Mouse (Mus musculus) liver, embryonic 16.5 days (tissue): ENCODE data around the gene Cflar. TPM values are rescaled to one million over a fixed set of nuclear protein-coding genes. Genes with fewer than 3 reads are reported as not detected.
A peak's percentile ranks its signal among the peaks of the same experiment; 100 is the strongest.

Experiments used
- ATAC-seq: fragments of 200-750 bp; cut with Nextera tagmentation; 2 replicates; pipeline ENCODE4 v1.8.0; 2017; ENCODE audit warnings: low read depth, mild to moderate bottlenecking, moderate number of reproducible peaks, moderate library complexity
- H3K27ac ChIP-seq: fragments of 300-500 bp; sonication (generic); 2 replicates; pipeline ENCODE4 v1.5.1; 2014; ENCODE audit warnings: mild to moderate bottlenecking, low read length
- H3K27me3 ChIP-seq: fragments of 300-500 bp; sonication (generic); 2 replicates; pipeline ENCODE4 v1.6.1; 2014; ENCODE audit warnings: low read depth, low read length, mixed read lengths; ENCODE audit not compliant: control insufficient read depth, insufficient read depth
- H3K36me3 ChIP-seq: fragments of 300-500 bp; sonication (generic); 2 replicates; pipeline ENCODE4 v1.6.1; 2014; ENCODE audit warnings: mild to moderate bottlenecking; ENCODE audit not compliant: control insufficient read depth, insufficient read depth
- H3K4me1 ChIP-seq: fragments of 300-500 bp; sonication (generic); 2 replicates; pipeline ENCODE4 v1.6.1; 2014; ENCODE audit warnings: low read depth, low read length, mixed read lengths; ENCODE audit not compliant: control insufficient read depth
- H3K4me2 ChIP-seq: fragments of 300-500 bp; sonication (generic); 2 replicates; pipeline ENCODE4 v1.6.1; 2014; ENCODE audit warnings: low read depth, low read length, mixed read lengths
- H3K4me3 ChIP-seq: fragments of 300-500 bp; sonication (generic); 2 replicates; pipeline ENCODE4 v1.5.1; 2014; ENCODE audit warnings: low read depth, mild to moderate bottlenecking, low read length
- H3K9ac ChIP-seq: fragments of 300-500 bp; sonication (generic); 2 replicates; pipeline ENCODE4 v1.6.1; 2014; ENCODE audit warnings: low read depth, low read length
- H3K9me3 ChIP-seq: fragments of 300-500 bp; sonication (generic); replicated peaks from 2 replicates; pipeline ENCODE4 v1.6.1; 2016; ENCODE audit warnings: low read length; ENCODE audit not compliant: control insufficient read depth
- WGBS: fragments of 180-500 bp; shearing (Covaris S2); extraction: QIAGEN DNeasy Blood & Tissue Kit; methylation state at CpG from one replicate; pipeline ENCODE4 v1.1.7; 2014; ENCODE audit not compliant: insufficient replicate concordance; 5-methylcytosine and 5-hydroxymethylcytosine counted together
- polyA plus RNA-seq: library from polyadenylated mRNA; unstranded; fragments of >200 nt; fragmentation: Nextera tagmentation; extraction: Ambion mirVana; gene quantifications from 2 replicates; pipeline ENCODE4 v1.2.1, GENCODE M21; 2015

Cflar gene
- polyA plus RNA-seq, 1 experiment from 2014 or later = 18.3 TPM

DNA sequence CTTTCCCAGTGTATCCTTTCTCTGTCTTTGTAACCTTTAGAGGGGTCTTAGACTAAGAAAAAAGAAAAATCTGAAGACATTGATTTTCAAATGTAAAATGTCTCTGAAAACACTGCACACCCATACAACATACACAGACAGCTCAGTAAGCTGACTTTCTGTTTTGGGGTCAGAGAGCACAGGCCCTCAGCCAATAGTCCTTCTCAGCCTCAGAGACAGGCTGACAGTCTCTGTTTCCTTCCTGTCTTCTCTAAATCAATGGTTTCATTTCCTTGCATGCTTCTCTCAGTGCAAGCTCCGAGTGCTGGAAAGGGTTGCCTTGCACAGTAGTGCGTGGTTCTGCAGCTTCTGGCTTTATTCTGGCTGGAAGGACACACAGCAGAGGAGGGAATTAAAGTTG lies 62.6 kb downstream of the Cflar start:
- peak; percentile 47; the same call in 1 of the 2 replicates for ATAC-seq
- Histone ChIP-seq H3K4me1 (no peaks in the 10 kb centered on the region), H3K9ac (no peak overlapping the region), H3K27me3 (no peaks in the 10 kb centered on the region), H3K27ac (no peak overlapping the region), H3K36me3 (no peaks in the 10 kb centered on the region), H3K4me3 (no peak overlapping the region), H3K9me3 (no peaks in the 10 kb centered on the region), H3K4me2 (no peak overlapping the region)
- WGBS = 45% methylated on average over 2 of the region's 2 CpGs

DNA sequence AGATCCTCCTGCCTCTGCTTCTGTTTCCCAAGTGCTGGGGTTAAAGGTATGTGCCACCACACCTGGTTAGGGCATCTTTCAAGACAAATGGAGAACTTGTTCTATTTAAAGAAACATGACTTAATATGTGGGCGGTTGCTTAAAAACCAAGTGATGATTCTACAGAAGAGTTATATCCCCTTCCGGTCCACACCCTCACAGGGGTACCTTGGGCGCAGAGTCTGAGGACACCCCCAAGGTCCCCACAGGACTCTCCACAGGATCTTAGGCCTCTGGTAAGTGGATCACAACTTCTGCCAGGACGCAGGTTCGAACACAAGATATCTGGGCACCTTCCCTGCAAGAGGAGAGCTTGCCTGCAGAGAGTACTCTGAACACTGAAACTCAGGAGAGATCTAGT lies 64.1 kb downstream of the Cflar start:
- H3K9me3 ChIP-seq = no peaks in the 10 kb centered on the region
- ATAC-seq = no peak
- no peaks in the 10 kb centered on the region for H3K27me3 ChIP-seq
- 73% methylated on average over 5 of the region's 5 CpGs for WGBS
- no peak overlapping the region for H3K27ac ChIP-seq
- no peak overlapping the region for H3K9ac ChIP-seq
- no peak overlapping the region for H3K4me2 ChIP-seq
- no peak overlapping the region for H3K4me3 ChIP-seq
- no peaks in the 10 kb centered on the region for H3K4me1 ChIP-seq
- H3K36me3 ChIP-seq = no peaks in the 10 kb centered on the region

DNA sequence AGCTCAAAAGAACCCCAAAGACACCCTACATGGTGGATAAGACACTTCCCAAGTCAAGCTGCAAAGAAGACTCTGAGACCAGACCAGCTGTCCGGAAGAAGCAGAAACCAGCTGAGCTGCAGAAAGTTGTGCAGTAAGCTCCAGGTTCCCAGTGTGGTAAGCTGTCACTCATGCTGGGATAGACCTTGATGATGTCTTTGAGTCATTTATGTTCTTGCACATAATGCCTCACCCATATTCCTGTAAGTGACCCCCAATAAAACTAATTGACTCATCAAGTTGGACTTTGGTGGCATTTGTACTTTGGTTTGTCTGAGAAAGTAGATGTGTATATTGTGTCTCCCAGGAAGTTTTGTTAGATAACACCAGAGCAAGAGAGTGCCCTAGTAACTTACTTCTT lies 66.3 kb downstream of the Cflar start:
- ATAC-seq = no peak
- Histone ChIP-seq H3K27me3 (no peaks in the 10 kb centered on the region), H3K4me1 (no peaks in the 10 kb centered on the region), H3K9me3 (no peaks in the 10 kb centered on the region), H3K4me3 (no peak overlapping the region), H3K36me3 (no peaks in the 10 kb centered on the region), H3K9ac (no peak overlapping the region), H3K27ac (no peak overlapping the region), H3K4me2 (no peak overlapping the region)
- 58% methylated on average over 1 of the region's 1 CpGs for WGBS

- no peak overlapping the region for H3K4me2 ChIP-seq
- H3K9me3 ChIP-seq = no peaks in the 10 kb centered on the region
- 6% methylated on average over 1 of the region's 1 CpGs for WGBS
- H3K27ac ChIP-seq = no peak overlapping the region
- H3K36me3 ChIP-seq = no peaks in the 10 kb centered on the region
- no peaks in the 10 kb centered on the region for H3K4me1 ChIP-seq
- no peaks in the 10 kb centered on the region for H3K27me3 ChIP-seq
- no peak overlapping the region for H3K4me3 ChIP-seq
- no peak for ATAC-seq
- no peak overlapping the region for H3K9ac ChIP-seq
Observed at GRCm38 (mm10) chr1:58778226-58778625, 66.9 kb downstream of the Cflar start.

DNA sequence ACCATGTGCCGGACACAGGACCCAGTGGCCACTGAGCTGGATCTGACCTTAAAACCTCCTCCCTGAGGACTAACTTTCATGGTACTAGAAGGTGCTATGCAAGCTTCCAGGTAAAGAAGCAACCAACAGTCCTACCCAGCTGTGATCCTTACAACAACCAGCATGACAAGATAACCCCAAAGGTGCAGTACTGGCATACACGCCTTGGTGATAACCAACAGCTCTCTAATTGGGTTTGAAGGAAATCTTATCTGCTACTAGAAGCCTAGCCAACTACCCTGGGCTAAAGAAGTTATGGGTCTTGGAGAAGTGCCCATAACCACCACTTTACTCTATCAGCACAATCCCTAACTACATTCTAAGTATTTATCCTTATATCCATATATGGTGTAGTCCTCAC lies 75.0 kb downstream of the Cflar start:
- Histone ChIP-seq H3K4me3 (no peak overlapping the region), H3K9me3 (no peaks in the 10 kb centered on the region), H3K9ac (no peak overlapping the region), H3K27me3 (no peaks in the 10 kb centered on the region), H3K36me3 (no peaks in the 10 kb centered on the region), H3K4me1 (no peaks in the 10 kb centered on the region), H3K27ac (no peak overlapping the region), H3K4me2 (no peak overlapping the region)
- ATAC-seq = no peak
- 70% methylated on average over 2 of the region's 2 CpGs for WGBS

DNA sequence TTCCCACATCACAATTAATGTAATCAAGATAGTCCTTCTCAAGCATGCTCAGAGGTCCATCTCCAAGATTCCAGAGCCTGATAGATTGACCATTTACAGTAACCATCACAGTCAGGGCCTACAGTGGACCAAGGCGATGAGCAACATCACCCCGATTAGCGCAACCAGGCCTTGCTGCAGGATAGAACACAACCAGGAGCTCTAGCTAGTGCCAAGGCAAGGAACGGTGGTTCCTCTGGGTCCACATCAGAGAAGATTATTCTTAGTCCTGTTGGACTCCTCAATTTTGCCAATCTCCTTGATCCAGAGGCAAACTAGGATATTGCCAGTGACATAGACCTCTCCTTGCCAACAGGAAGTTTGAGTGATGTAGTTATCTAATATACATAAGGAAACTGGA lies 77.1 kb downstream of the Cflar start:
- no peaks in the 10 kb centered on the region for H3K27me3 ChIP-seq
- no peaks in the 10 kb centered on the region for H3K9me3 ChIP-seq
- no peak for ATAC-seq
- H3K4me1 ChIP-seq = no peaks in the 10 kb centered on the region
- no peak overlapping the region for H3K9ac ChIP-seq
- H3K4me2 ChIP-seq = no peak overlapping the region
- H3K36me3 ChIP-seq = no peaks in the 10 kb centered on the region
- H3K27ac ChIP-seq = no peak overlapping the region
- WGBS = 82% methylated on average over 4 of the region's 4 CpGs
- no peak overlapping the region for H3K4me3 ChIP-seq

- H3K27ac ChIP-seq = no peak overlapping the region
Observed at GRCm38 (mm10) chr1:58794705-58795104, 83.4 kb downstream of the Cflar start.

GRCm38 (mm10) chr1:58795291-58796058 lies 84.2 kb downstream of the Cflar start, which contains the start of gene Casp8:
Gene Casp8 (plus strand): TSS chr1:58795374.
- Histone ChIP-seq H3K4me1 (peaks cover 11% of the 10 kb centered on the region), H3K27ac (peak within 1 kb of the TSS; percentile 68), H3K36me3 (peaks cover 3% of the 10 kb centered on the region), H3K9me3 (0 out of 2 replicates have a peak, but pooled peaks cover 2% of the 10 kb centered on the region), H3K9ac (peak within 1 kb of the TSS; percentile 78), H3K27me3 (no peaks in the 10 kb centered on the region), H3K4me2 (peak within 1 kb of the TSS; percentile 73), H3K4me3 (peak within 1 kb of the TSS; percentile 78)
- ATAC-seq = peak; percentile 89
- under 1% methylated on average over 42 of the region's 42 CpGs for WGBS

More at GRCm38 (mm10) chr1:58794705-58795104, 83.4 kb downstream of the Cflar start:
- peaks cover 11% of the 10 kb centered on the region for H3K4me1 ChIP-seq
- 37% methylated on average over 2 of the region's 2 CpGs for WGBS
- H3K9ac ChIP-seq = no peak overlapping the region
- H3K36me3 ChIP-seq = peaks cover 3% of the 10 kb centered on the region
- H3K4me2 ChIP-seq = peak overlapping the region; percentile 73; the same call in 1 of the 2 replicates
- 0 out of 2 replicates have a peak, but pooled peaks cover 2% of the 10 kb centered on the region for H3K9me3 ChIP-seq
- no peak overlapping the region for H3K4me3 ChIP-seq
- no peaks in the 10 kb centered on the region for H3K27me3 ChIP-seq
- no peak for ATAC-seq

- Histone ChIP-seq H3K36me3 (peaks cover 3% of the 10 kb centered on the region), H3K27ac (peak overlapping the region; percentile 68), H3K27me3 (no peaks in the 10 kb centered on the region), H3K4me2 (peak overlapping the region; percentile 73), H3K9me3 (0 out of 2 replicates have a peak, but pooled peaks cover 2% of the 10 kb centered on the region), H3K4me1 (peaks cover 11% of the 10 kb centered on the region), H3K9ac (peak overlapping the region; percentile 78), H3K4me3 (peak overlapping the region; percentile 78)
- no peak for ATAC-seq
- 0% methylated on average over 3 of the region's 3 CpGs for WGBS
Observed at GRCm38 (mm10) chr1:58796059-58796363, 84.7 kb downstream of the Cflar start.
